Mouse (Mus musculus) C2C12 (cell line): ENCODE measurements at regions not wholly inside any gene's neighbourhood (a gene's known extent, or its start where the extent isn't known, plus 50 kb on each side); places are given as distances from the start of the nearest gene placed in this dataset.

ENCODE experiments used
- CEBPB ChIP-seq: IDR thresholded peaks from one replicate; pipeline ENCODE4 v1.6.1; 2011; ENCODE audit warnings: low read depth, mild to moderate bottlenecking, control low read depth, moderate library complexity
- CTCF ChIP-seq: IDR thresholded peaks from one replicate; pipeline ENCODE4 v1.5.1; 2011; ENCODE audit not compliant: control insufficient read depth, insufficient read depth, insufficient read length
- MAX ChIP-seq: IDR thresholded peaks from one replicate; pipeline ENCODE4 v1.6.1; 2011; ENCODE audit warnings: mild to moderate bottlenecking, control low read depth
- MYOD1 ChIP-seq: IDR thresholded peaks from one replicate; pipeline ENCODE4 v1.6.1; 2011; ENCODE audit warnings: low read depth; ENCODE audit not compliant: control insufficient read depth, insufficient read length
- MYOG ChIP-seq: IDR thresholded peaks from one replicate; pipeline ENCODE4 v1.6.1; 2011; ENCODE audit not compliant: control insufficient read depth, insufficient read length; ENCODE audit errors: extremely low read depth

DNA sequence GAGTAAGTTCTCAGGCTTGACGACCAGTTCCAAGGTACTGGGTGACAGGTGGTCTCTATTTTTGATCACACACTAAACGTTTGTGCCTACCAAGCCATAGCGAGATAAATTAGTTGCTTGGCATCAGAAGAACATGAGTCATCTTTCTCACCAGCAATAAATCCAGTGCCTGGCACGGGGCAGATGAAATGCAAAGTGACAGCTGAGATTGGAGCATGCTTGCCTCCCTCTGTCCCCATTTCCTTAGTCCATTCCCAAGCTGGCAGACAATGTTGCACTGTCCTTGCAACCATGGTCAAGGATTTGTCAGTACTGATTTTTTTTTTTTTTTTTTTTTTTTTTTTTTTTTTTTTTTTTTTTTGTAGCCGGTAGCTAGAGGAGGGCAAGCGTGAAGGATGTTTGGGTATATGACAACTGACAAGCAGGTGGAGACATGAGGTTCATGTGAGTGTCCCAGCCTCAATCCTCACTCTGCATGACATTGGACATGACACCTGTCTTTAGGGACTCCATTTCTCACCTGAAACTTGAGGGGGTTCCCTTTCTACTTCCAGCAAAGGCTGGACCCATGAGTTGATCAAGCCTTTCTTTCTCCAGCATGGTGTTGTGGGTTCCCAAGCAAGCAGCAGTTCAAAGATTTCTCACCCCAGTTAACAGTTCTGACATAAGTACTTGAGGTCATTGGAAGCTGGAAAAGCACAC, 168.2 kb upstream of the Bcl6 start:
- TF ChIP-seq CTCF (no peak), MYOD1 (peak; percentile 63), MAX (no peak), CEBPB (no peak), MYOG (no peak)
